Comparison of ENCODE assay signal across 12 mouse cellular contexts in the genomic region with DNA sequence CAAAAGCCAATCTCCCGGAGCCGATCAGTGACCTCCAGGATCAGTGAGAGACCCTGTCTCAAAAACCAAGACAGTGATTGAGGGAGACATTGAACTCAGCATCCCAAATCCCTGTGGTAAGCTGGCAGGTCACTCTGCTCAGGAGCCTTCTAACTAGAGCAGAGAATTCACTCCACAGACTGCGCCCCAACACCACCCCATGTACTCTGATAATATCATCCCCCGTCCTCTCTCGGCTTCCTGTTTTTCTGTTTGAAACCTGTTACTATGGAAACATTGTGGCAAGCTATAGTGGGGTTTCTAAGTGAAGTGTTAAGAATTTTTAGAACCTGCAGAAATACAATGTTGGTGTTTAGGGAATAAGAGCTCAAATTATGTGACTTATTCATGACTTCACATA. TPM values are rescaled to one million over a fixed set of nuclear protein-coding genes. Genes with fewer than 3 reads are reported as not detected.
DNase-seq lines count a peak whose midpoint lies in the region; TF ChIP-seq lines count a peak whose summit lies in the region.
"Had no signal": no experiment of that assay in that cellular context is flagged by ENCODE, and none has a peak within 500 bp of the region (broad histone marks: within the 10 kb centered on the region; RNA-seq: fewer than 3 reads in every experiment).

No protein-coding gene starts in this region.

- intact Hi-C loops in heart, postnatal 25 days (cut with DNase I): no loop called here
- intact Hi-C loops in heart, postnatal 36 days (cut with DNase I): no loop called here

- no peak overlapping the region for H3K4me3 ChIP-seq in myocyte
- H3K4me3 ChIP-seq: forebrain, embryonic 13.5 days; limb, embryonic 10.5 days; midbrain, embryonic 12.5 days had no signal

- peak; percentile 19 for DNase-seq in heart, postnatal 25 days (ENCODE audit: low spot score)
- no peak for DNase-seq in heart, postnatal 36 days
- peak; percentile 75 for DNase-seq in 416B (ENCODE audit: low read depth)
- DNase-seq in c-Kit-positive CD71-negative TER-119-negative erythroid progenitor cells, embryonic 14.5 days (ENCODE audit: low read depth): peak; percentile 72
- no peak for DNase-seq in cerebellum, postnatal 4 days (ENCODE audit: low spot score in 2 of 2)
- no peak for DNase-seq in gastrocnemius, postnatal 25 days
- DNase-seq in MN1 (ENCODE audit: low spot score): no peak
- DNase-seq: heart, postnatal 14 days had no signal

- no peaks in the 10 kb centered on the region for H3K79me2 ChIP-seq in myocyte (ENCODE audit: control insufficient read depth, insufficient read depth)

- no peaks in the 10 kb centered on the region for H3K27me3 ChIP-seq in myocyte (ENCODE audit: control insufficient read depth, insufficient read depth, insufficient read length)
- H3K27me3 ChIP-seq: forebrain, embryonic 13.5 days; midbrain, embryonic 12.5 days had no signal

- no peak for TF ChIP-seq POLR2A in myocyte (IDR thresholded peaks at IDR 0.05; ENCODE audit: insufficient read length, low read depth)

- H3K4me2 ChIP-seq in myocyte (ENCODE audit: low read depth): peak overlapping the region; percentile 95
- H3K4me2 ChIP-seq: forebrain, embryonic 13.5 days; midbrain, embryonic 12.5 days had no signal

- H3ac ChIP-seq in myocyte (ENCODE audit: control insufficient read depth, insufficient read length): no peak overlapping the region

- no peaks in the 10 kb centered on the region for H3K36me3 ChIP-seq in myocyte (ENCODE audit: control insufficient read depth, insufficient read depth)
- H3K36me3 ChIP-seq: limb, embryonic 10.5 days; midbrain, embryonic 12.5 days had no signal

TF ChIP-seq in myocyte, 11 proteins besides CTCF, POLR2A, EP300 and RAD21:
- TF ChIP-seq SRF (IDR thresholded peaks at IDR 0.05; ENCODE audit: control insufficient read depth, insufficient read length, low read depth) (no peak), REST (IDR thresholded peaks at IDR 0.05; ENCODE audit: insufficient read depth, insufficient read length) (no peak), TCF12 (IDR thresholded peaks at IDR 0.05; ENCODE audit: insufficient read depth, poor library complexity, severe bottlenecking) (no peak), POLR2AphosphoS2 (IDR thresholded peaks at IDR 0.05; ENCODE audit: insufficient read length, low read depth) (no peak), CEBPB (IDR thresholded peaks at IDR 0.05; ENCODE audit: insufficient read depth, poor library complexity, severe bottlenecking) (no peak), TCF3 (IDR thresholded peaks at IDR 0.05; ENCODE audit: insufficient read length, low read depth) (no peak), MYOG (IDR thresholded peaks at IDR 0.05; ENCODE audit: control insufficient read depth in 1 of 3, insufficient read depth in 1 of 3, insufficient read length in 2 of 3, low read depth in 2 of 3) (no peak), USF1 (IDR thresholded peaks at IDR 0.05; ENCODE audit: low read depth) (no peak), MAX (IDR thresholded peaks at IDR 0.05; ENCODE audit: low read depth) (no peak), E2F4 (IDR thresholded peaks at IDR 0.05; ENCODE audit: insufficient read depth) (no peak)

RNA-seq across cellular contexts. Expression of gene Thap12, which starts 8.9 kb away (rescaled TPM):
- total RNA-seq in heart, postnatal 25 days (2021): 10 to 100 TPM; 70.0 to 76.2 TPM
- 10 to 100 TPM; 71.1 to 72.8 TPM for total RNA-seq in heart, postnatal 36 days (2021)
- 16.4 TPM for polyA plus RNA-seq in myocyte (2012; fragmentation: generic; extraction: Trizol)
- total RNA-seq in gastrocnemius, postnatal 25 days (2021): 100 to 1,000 TPM in 1 of 2 experiments, 10 to 100 TPM in 1; 80.3 to 106 TPM

RNA-seq across cellular contexts. Expression of gene Emsy, which starts 37.5 kb away (rescaled TPM):
- 10 to 100 TPM; 25.0 to 31.1 TPM for total RNA-seq in heart, postnatal 25 days (2021)
- 10 to 100 TPM; 25.3 to 27.3 TPM for total RNA-seq in heart, postnatal 36 days (2021)
- polyA plus RNA-seq in myocyte (2012; fragmentation: generic; extraction: Trizol): 9.1 TPM
- total RNA-seq in gastrocnemius, postnatal 25 days (2021): 10 to 100 TPM; 18.6 to 19.3 TPM

Comparison
In these comparisons a context has a peak if more than half of its experiments do, and no peak if none do; other contexts are left out.
1. DNase-seq: peak in heart, postnatal 25 days (single experiment), 416B (single experiment) and c-Kit-positive CD71-negative TER-119-negative erythroid progenitor cells, embryonic 14.5 days (single experiment); none in heart, postnatal 36 days (0 of 2), cerebellum, postnatal 4 days (0 of 2), gastrocnemius, postnatal 25 days (single experiment) and MN1 (single experiment).